Mouse (Mus musculus) intestine, postnatal 0 days (tissue): Measurements from ENCODE around the gene Prmt3. TPM values are rescaled to one million over a fixed set of nuclear protein-coding genes. Genes with fewer than 3 reads are reported as not detected.

ENCODE experiments used
- ATAC-seq: fragments of 200-750 bp; cut with Nextera tagmentation; 2 replicates; pipeline ENCODE4 v1.8.0; 2017; ENCODE audit warnings: mild to moderate bottlenecking, moderate TSS enrichment, moderate library complexity
- H3K27ac ChIP-seq: fragments of 300-500 bp; sonication (generic); 2 replicates; pipeline ENCODE4 v1.5.1; 2014; ENCODE audit warnings: mild to moderate bottlenecking, low read depth, low read length, moderate library complexity
- H3K27me3 ChIP-seq: fragments of 300-500 bp; sonication (generic); replicated peaks from 2 replicates; pipeline ENCODE4 v1.6.1; 2014; ENCODE audit warnings: low read length, mixed read lengths; ENCODE audit not compliant: control insufficient read depth, insufficient read depth
- H3K36me3 ChIP-seq: fragments of 300-500 bp; sonication (generic); 2 replicates; pipeline ENCODE4 v1.6.1; 2014; ENCODE audit warnings: mild to moderate bottlenecking, moderate library complexity; ENCODE audit not compliant: control insufficient read depth, insufficient read depth
- H3K4me1 ChIP-seq: fragments of 300-500 bp; sonication (generic); replicated peaks from 2 replicates; pipeline ENCODE4 v1.6.1; 2014; ENCODE audit warnings: antibody characterized with exemption, low read length, mixed read lengths; ENCODE audit not compliant: control insufficient read depth, insufficient read depth
- H3K4me2 ChIP-seq: fragments of 300-500 bp; sonication (generic); replicated peaks from 2 replicates; pipeline ENCODE4 v1.6.1; 2014; ENCODE audit warnings: low read depth, mild to moderate bottlenecking, moderate library complexity
- H3K4me3 ChIP-seq: fragments of 300-500 bp; sonication (generic); 2 replicates; pipeline ENCODE4 v1.5.1; 2014; ENCODE audit warnings: low read depth, low read length
- H3K9ac ChIP-seq: fragments of 300-500 bp; sonication (generic); 2 replicates; pipeline ENCODE4 v1.6.1; 2014; ENCODE audit warnings: mild to moderate bottlenecking, low read depth, low read length
- H3K9me3 ChIP-seq: fragments of 300-500 bp; sonication (generic); 2 replicates; pipeline ENCODE4 v1.6.1; 2016; ENCODE audit warnings: mixed run types; ENCODE audit not compliant: control insufficient read depth
- CTCF ChIP-seq: sonication (generic); IDR thresholded peaks from 2 replicates; pipeline ENCODE4 v1.5.1; 2016; ENCODE audit warnings: low read depth, mild to moderate bottlenecking, control low read depth, antibody characterized with exemption, moderate library complexity
- WGBS: fragments of 180-500 bp; shearing (Covaris S2); extraction: QIAGEN DNeasy Blood & Tissue Kit; methylation state at CpG from one replicate; pipeline ENCODE4 v1.1.7; 2014; 5-methylcytosine and 5-hydroxymethylcytosine counted together
- polyA plus RNA-seq: library from polyadenylated mRNA; unstranded; fragments of >200 nt; fragmentation: Nextera tagmentation; extraction: Ambion mirVana; gene quantifications from 2 replicates; pipeline ENCODE4 v1.2.1, GENCODE M21; 2015

The Prmt3 gene
- polyA plus RNA-seq, 1 experiment from 2014 or later, result 16.9 TPM

GRCm38 (mm10) chr7:49752730-49753506 is 25.2 kb upstream of the Prmt3 start:
- no peaks in the 10 kb centered on the region for H3K4me1 ChIP-seq
- H3K36me3 ChIP-seq, result no peaks in the 10 kb centered on the region
- peak; percentile 76 for TF ChIP-seq CTCF
- peak overlapping the region; percentile 57 for H3K4me2 ChIP-seq
- peak; percentile 73 for ATAC-seq
- no peak overlapping the region for H3K27ac ChIP-seq
- no peaks in the 10 kb centered on the region for H3K9me3 ChIP-seq
- 23% methylated on average over 25 of the region's 25 CpGs for WGBS
- H3K9ac ChIP-seq, result no peak overlapping the region
- H3K27me3 ChIP-seq, result 0 out of 2 replicates have a peak, but pooled peaks cover 6% of the 10 kb centered on the region
- 0 out of 2 replicates have a peak overlapping the region, but pooled peaks have one; percentile 8 for H3K4me3 ChIP-seq

DNA sequence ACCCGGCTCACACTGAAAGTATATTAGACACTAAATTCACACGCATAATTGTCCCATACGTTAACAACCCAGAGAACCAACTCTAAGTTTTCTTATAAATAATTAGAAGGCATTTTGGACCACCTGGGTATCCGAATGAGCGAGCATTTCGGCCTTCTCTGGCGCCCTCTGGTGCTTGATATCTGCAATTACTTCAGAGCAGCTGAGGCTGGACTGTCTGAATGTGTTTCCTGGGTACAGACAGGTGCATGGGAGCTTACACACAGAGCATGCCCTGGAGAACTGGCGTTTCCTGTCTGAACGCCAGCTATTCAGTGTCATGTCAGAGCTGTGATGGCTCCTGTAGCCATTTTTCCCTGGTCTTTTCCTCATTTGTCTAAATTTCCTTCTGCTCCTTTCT is 23.4 kb upstream of the Prmt3 start:
- Histone ChIP-seq H3K4me2 (no peak overlapping the region; the same call in 1 of the 2 replicates), H3K27ac (no peak overlapping the region), H3K9me3 (no peaks in the 10 kb centered on the region), H3K27me3 (0 out of 2 replicates have a peak, but pooled peaks cover 6% of the 10 kb centered on the region), H3K9ac (no peak overlapping the region), H3K36me3 (no peaks in the 10 kb centered on the region), H3K4me3 (no peak overlapping the region), H3K4me1 (0 out of 2 replicates have a peak, but pooled peaks cover 4% of the 10 kb centered on the region)
- ATAC-seq, result 0 out of 2 replicates have a peak, but pooled peaks have one; percentile 16
- WGBS, result 3% methylated on average over 9 of the region's 9 CpGs
- peak; percentile 85 for TF ChIP-seq CTCF

DNA sequence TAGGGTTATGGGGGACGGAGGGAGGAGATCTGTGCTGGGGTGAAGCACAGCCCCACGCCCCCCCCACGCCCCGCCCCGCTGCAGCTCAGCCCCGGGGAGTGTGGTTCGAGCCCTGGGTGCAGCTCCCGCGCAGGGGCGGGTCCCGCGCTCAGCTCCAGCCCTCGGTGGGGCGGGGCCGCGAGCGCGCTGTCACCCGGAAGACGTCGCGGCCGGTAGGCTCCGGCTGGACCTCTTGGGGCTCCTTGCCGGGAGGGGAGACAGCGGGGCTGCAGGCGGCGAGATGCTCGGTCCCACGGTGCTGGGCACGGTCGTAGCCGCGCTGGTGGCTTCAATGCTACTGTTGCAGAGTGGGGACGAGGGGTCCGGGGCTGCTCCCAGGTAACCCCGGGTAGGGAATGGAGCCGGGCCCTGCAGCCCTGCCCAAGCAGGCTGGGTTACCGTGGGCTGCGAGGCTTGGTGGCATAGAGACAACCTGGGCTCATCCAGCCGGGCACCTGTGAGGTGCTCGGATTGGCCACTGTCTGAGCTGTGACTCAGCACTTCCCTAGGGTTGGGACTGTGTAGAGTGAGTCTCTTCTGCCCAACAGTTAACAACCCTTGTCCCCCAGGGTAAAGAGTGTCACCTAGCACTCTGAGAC is 19.1 kb upstream of the Prmt3 start, which contains the start of gene Htatip2:
Gene Htatip2 (plus strand): TSS at position 182 of the 638 bp plus-strand sequence.
- peak within 1 kb of the TSS; percentile 67 for H3K4me3 ChIP-seq
- H3K9ac ChIP-seq, result peak within 1 kb of the TSS; percentile 66
- H3K27me3 ChIP-seq, result 0 out of 2 replicates have a peak, but pooled peaks cover 5% of the 10 kb centered on the region
- WGBS, result 2% methylated on average over 42 of the region's 42 CpGs
- H3K27ac ChIP-seq, result peak within 1 kb of the TSS; percentile 41; the same call in 1 of the 2 replicates
- no peaks in the 10 kb centered on the region; the same call in 1 of the 2 replicates for H3K36me3 ChIP-seq
- ATAC-seq, result peak; percentile 83
- no peaks in the 10 kb centered on the region for H3K9me3 ChIP-seq
- peak within 1 kb of the TSS; percentile 91 for H3K4me2 ChIP-seq
- TF ChIP-seq CTCF, result no peak
- H3K4me1 ChIP-seq, result 0 out of 2 replicates have a peak, but pooled peaks cover 4% of the 10 kb centered on the region

DNA sequence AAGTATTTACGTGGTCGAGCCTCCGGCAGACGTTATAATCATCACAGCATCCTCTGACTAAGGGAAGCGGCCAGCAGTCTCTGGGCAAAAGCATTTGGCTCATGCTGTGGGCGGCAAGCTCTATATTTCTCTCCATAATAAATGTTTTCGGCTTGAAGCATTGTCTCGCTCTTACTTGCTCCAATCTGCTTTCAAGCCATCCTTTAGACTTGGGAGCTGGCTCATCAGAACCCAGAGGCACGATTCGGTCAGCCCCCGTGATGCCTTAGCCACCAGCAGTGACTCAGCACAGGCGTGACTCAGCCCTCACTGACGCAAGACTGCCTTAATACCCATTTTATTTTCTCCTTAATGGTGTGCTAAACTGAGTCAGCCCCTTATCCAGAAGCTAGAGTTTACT is 15.5 kb upstream of the Prmt3 start:
- no peak overlapping the region for H3K4me2 ChIP-seq
- no peak for TF ChIP-seq CTCF
- H3K4me1 ChIP-seq, result 0 out of 2 replicates have a peak, but pooled peaks cover 4% of the 10 kb centered on the region
- H3K4me3 ChIP-seq, result no peak overlapping the region
- no peak for ATAC-seq
- 77% methylated on average over 13 of the region's 13 CpGs for WGBS
- no peaks in the 10 kb centered on the region for H3K9me3 ChIP-seq
- no peaks in the 10 kb centered on the region for H3K27me3 ChIP-seq
- H3K27ac ChIP-seq, result no peak overlapping the region
- no peaks in the 10 kb centered on the region; the same call in 1 of the 2 replicates for H3K36me3 ChIP-seq
- H3K9ac ChIP-seq, result no peak overlapping the region

GRCm38 (mm10) chr7:49764011-49764716 is 14.0 kb upstream of the Prmt3 start:
- 35% methylated on average over 10 of the region's 10 CpGs for WGBS
- Histone ChIP-seq H3K4me3 (no peak overlapping the region), H3K27ac (no peak overlapping the region), H3K9me3 (no peaks in the 10 kb centered on the region), H3K4me2 (no peak overlapping the region), H3K27me3 (no peaks in the 10 kb centered on the region), H3K36me3 (no peaks in the 10 kb centered on the region; the same call in 1 of the 2 replicates), H3K4me1 (no peaks in the 10 kb centered on the region), H3K9ac (no peak overlapping the region)
- peak; percentile 44 for ATAC-seq
- TF ChIP-seq CTCF, result no peak

DNA sequence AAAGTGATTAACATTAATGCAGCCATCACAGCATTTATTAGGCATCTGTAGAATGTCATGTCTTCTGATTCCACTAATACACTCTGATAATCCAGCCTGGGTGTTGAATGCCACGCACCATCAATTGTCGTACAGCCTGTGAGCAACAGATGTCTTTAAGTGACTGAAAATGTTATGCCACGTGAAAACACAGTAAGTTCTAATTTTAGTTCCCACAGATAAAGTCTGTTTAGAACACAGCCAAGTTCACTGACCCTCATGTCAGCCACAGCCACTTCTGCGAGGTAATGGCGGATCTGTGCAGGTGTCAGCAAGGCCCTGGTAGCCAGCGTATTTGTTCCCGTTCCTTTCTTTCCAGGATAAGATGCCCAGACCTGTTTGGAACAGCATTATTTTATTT is 12.0 kb upstream of the Prmt3 start:
- Histone ChIP-seq H3K9me3 (no peaks in the 10 kb centered on the region), H3K4me2 (no peak overlapping the region), H3K36me3 (peaks cover 9% of the 10 kb centered on the region; the same call in 1 of the 2 replicates), H3K4me1 (no peaks in the 10 kb centered on the region), H3K9ac (no peak overlapping the region), H3K27me3 (no peaks in the 10 kb centered on the region), H3K4me3 (no peak overlapping the region), H3K27ac (no peak overlapping the region)
- TF ChIP-seq CTCF, result no peak
- WGBS, result 88% methylated on average over 7 of the region's 7 CpGs
- no peak for ATAC-seq
